Mouse (Mus musculus) left cerebral cortex, adult 2 months (tissue): ENCODE data around the gene Bcas3. TPM values are rescaled to one million over a fixed set of nuclear protein-coding genes. Genes with fewer than 3 reads are reported as not detected.

ENCODE experiments used
- DNase-seq, 2 experiments: peaks; one replicate each; pipeline ENCODE4 v3.0.0; 2021 to 2022; ENCODE audit warnings: low spot score in 2 of 2, mixed read lengths in 1 of 2; ENCODE audit errors: extremely low spot score in 1 of 2
- H3K27ac ChIP-seq: fragments of 200-600 bp; 2 replicates; pipeline ENCODE4 v1.8.1; 2022
- H3K4me3 ChIP-seq: fragments of 200-600 bp; 2 replicates; pipeline ENCODE4 v1.8.1; 2022
- CTCF ChIP-seq: fragments of 200-600 bp; IDR thresholded peaks from 2 replicates; pipeline ENCODE4 v1.8.1; 2022; ENCODE audit warnings: antibody characterized with exemption, mild to moderate bottlenecking, moderate library complexity
- intact Hi-C: fragments of 180-260 bp; cut with DNase I; formaldehyde crosslinking; loops from one replicate; pipeline ENCODE4 v1.15.1; 2025
- long read RNA-seq, 2 experiments: library from polyadenylated mRNA; stranded (forward); transcript quantifications; one replicate each; pipeline ENCODE4 v2.0.0; 2021; ENCODE audit warnings: borderline mapping rate in 2 of 2
- total RNA-seq, 2 experiments: library from RNA; stranded (reverse); gene quantifications; 2 replicates each; pipeline ENCODE4 v1.2.3; 2021

The Bcas3 gene
- 10 to 100 TPM; 69.1 to 73.0 TPM for total RNA-seq
- long read RNA-seq, experiment 1, partial matches to known transcripts: 0 of 1 reads
- long read RNA-seq, experiment 1, other reads (novel, unspliced or antisense): 0 of 1 reads
- long read RNA-seq, experiment 2, partial matches to known transcripts: 2 of 4 reads
- long read RNA-seq, experiment 2, other reads (novel, unspliced or antisense): 1 of 4 reads

DNA sequence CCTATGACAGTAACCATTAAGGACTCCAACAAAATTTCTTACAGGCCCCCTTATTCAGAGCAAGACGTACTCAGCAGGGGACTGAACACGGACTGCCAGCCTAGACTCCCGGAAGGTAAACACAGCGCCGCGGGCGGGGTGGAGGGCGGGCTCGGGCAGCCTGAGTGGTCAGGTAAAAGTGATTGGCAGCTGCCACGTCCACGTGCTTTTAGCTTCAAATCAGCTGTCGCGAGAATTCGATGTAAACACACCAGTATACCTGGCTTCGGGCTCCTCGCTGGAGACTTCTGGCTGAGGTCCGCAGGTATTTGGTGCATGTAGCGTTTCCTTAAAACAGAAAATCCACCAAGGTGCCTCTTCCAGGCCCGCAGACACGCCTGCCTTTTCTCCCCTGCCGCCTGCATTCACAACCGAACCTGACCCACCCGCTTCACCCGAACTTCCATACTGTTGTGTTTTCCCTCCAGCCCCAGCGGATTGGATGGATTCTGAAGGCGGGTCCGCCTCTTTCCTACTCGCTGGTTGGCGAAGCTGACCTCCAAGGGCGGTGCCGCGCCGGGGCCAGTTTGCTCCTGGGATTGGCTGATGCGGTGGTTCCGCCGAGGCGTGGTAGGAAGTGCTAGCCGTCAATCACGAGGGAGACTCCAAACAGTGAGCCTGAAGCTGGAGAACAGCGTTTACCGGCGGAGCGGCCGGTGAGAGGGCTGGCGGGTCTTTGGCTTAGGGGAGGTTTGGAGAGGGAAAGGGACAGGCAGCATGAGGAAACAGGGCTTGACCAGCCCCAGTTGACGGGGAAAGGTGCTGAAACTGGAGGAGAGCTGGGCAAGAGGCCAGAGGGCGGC is at the start of gene Bcas3:
Bcas3 (plus strand) TSS at position 629 of the 842 bp plus-strand sequence.
- DNase-seq: peak; percentile 98 to 99
- no peak for TF ChIP-seq CTCF
- Histone ChIP-seq H3K27ac (peak within 1 kb of the TSS; percentile 94), H3K4me3 (peak within 1 kb of the TSS; percentile 87)
- intact Hi-C loops: loop anchor here (2.0 kb wide), 1 partner anchor 42 kb away; the partner anchor contains the start of gene Ppm1d

- H3K27ac ChIP-seq: no peak overlapping the region
- no peak overlapping the region for H3K4me3 ChIP-seq
- no peak for TF ChIP-seq CTCF
- DNase-seq: no peak
- intact Hi-C loops: no loop called here
Measured at GRCm38 (mm10) chr11:85306577-85307260, 46.2 kb upstream of the Bcas3 start.

GRCm38 (mm10) chr11:85308799-85309198 is 44.2 kb upstream of the Bcas3 start:
- TF ChIP-seq CTCF: no peak; the same call in 1 of the 2 replicates
- DNase-seq: no peak
- H3K27ac ChIP-seq: no peak overlapping the region
- intact Hi-C loops: no loop called here
- no peak overlapping the region for H3K4me3 ChIP-seq

DNA sequence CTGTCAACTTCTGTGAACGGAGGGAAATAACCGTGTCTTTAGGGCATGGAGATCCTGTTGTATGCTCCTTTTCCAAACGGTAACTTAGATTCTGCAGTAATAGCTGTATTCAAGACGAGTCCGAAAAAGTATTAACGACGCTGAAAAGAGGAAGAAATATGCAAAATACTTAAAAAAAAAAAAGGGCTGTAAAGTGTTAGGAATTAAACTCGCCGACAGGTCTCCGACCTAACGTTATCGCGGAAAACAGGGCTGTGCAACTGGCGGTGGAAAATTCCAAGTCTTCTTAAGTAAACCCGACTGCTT is 42.6 kb upstream of the Bcas3 start:
- H3K4me3 ChIP-seq: peak overlapping the region; percentile 75
- peak overlapping the region; percentile 97 for H3K27ac ChIP-seq
- no peak for TF ChIP-seq CTCF
- no peak for DNase-seq
- intact Hi-C loops: loop anchor here (2.0 to 5.0 kb wide), 3 partner anchors 42 to 168 kb away; partner anchors contain the start of genes Appbp2, Bcas3 and Usp32

- TF ChIP-seq CTCF: no peak
- peak; percentile 95 to 97 for DNase-seq
- peak within 1 kb of the TSS; percentile 75 for H3K4me3 ChIP-seq
- intact Hi-C loops: loop anchor here (2.0 to 5.0 kb wide), 3 partner anchors 42 to 169 kb away; partner anchors contain the start of genes Appbp2, Bcas3 and Usp32
- H3K27ac ChIP-seq: peak within 1 kb of the TSS; percentile 97
Measured at GRCm38 (mm10) chr11:85310713-85311574, 42.0 kb upstream of the Bcas3 start, which contains the start of gene Ppm1d. TSS of gene Ppm1d (plus strand) at chr11:85311244.

DNA sequence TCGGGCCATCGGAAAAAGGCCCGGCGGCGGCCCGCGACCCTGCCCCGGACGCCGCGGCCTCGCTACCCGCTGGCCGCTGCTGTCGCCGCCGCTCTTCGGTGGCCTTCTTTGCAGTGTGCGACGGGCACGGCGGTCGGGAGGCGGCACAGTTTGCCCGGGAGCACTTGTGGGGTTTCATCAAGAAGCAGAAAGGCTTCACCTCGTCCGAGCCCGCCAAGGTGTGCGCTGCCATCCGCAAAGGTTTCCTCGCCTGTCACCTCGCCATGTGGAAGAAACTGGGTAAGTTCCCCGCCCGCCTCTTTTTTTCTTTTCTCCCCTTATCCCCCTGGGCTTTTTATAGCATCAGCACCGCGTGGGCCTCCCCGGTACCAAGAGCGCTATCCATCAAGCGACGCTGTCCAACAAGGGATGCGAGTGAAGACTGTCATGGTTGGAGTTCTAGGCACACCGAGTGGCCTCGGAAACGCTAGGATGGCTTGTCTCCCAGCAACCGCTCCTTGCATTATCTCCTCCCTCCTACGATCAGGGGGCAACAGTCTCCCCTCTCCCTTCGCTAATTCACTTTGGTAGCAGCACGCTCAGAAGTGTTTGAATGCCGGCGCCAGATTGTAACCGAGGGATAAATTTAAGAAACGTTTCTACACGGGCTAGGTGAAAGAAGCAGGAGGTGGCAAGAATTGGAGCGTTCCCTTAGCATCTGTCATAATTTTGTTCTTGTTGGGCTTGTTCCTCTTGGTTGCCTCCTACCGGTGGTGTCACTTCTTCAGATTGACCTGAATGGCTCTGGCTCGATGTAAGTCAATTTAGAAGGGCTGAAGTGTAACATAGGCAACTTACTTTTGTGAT is 41.1 kb upstream of the Bcas3 start:
- DNase-seq: peak; percentile 22 to 24
- TF ChIP-seq CTCF: peak; percentile 54
- intact Hi-C loops: loop anchor here (2.0 to 5.0 kb wide), 3 partner anchors 41 to 170 kb away; partner anchors contain the start of genes Appbp2, Bcas3 and Usp32
- Histone ChIP-seq H3K27ac (peak overlapping the region; percentile 94), H3K4me3 (peak overlapping the region; percentile 75)

GRCm38 (mm10) chr11:85312818-85313217 is 40.1 kb upstream of the Bcas3 start:
- Histone ChIP-seq H3K4me3 (peak overlapping the region; percentile 75), H3K27ac (no peak overlapping the region)
- no peak for TF ChIP-seq CTCF
- peak in 1 of 2 experiments; percentile 33 for DNase-seq
- intact Hi-C loops: loop anchor here (5.0 kb wide), 1 partner anchor 171 kb away; the partner anchor contains the start of gene Usp32

DNA sequence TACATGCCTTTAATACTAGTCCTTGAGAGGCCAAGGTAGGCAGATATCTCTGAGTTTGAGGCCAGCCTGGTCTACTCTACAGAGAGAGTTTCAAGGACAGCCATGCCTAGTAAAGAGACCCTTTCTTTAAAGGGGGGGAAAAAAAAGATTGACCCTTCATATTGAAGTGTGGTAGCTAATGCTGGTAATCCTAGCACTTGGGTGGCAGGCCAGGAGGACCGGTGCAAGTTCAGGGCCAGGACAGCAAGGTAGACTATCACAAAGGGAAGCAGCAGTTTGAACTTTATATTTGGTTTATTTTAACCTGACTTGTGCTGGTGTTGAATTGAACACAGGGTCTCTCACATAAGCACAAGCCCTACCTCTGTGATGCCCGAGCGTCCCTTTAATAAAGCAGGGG is 39.6 kb upstream of the Bcas3 start:
- Histone ChIP-seq H3K4me3 (peak overlapping the region; percentile 75), H3K27ac (no peak overlapping the region)
- intact Hi-C loops: loop anchor here (5.0 kb wide), 1 partner anchor 171 kb away; the partner anchor contains the start of gene Usp32
- no peak for DNase-seq
- TF ChIP-seq CTCF: no peak

- intact Hi-C loops: no loop called here
- TF ChIP-seq CTCF: no peak
- no peak for DNase-seq
- no peak overlapping the region for H3K27ac ChIP-seq
- H3K4me3 ChIP-seq: no peak overlapping the region
Measured at GRCm38 (mm10) chr11:85323567-85324330, 29.2 kb upstream of the Bcas3 start.
